Mouse (Mus musculus) limb, embryonic 14.5 days (tissue): ENCODE results near the gene Arhgap10. TPM values are rescaled to one million over a fixed set of nuclear protein-coding genes. Genes with fewer than 3 reads are reported as not detected.

Experiments used
- ATAC-seq: fragments of 200-750 bp; cut with Nextera tagmentation; 2 replicates; pipeline ENCODE4 v1.8.0; 2017; ENCODE audit warnings: low read depth, moderate number of reproducible peaks, moderate TSS enrichment; ENCODE audit not compliant: low FRiP score
- DNase-seq: peaks from one replicate; pipeline ENCODE4 v3.0.0-alpha.2; 2015; ENCODE audit warnings: low spot score
- H3K27ac ChIP-seq: fragments of 300-500 bp; sonication (generic); replicated peaks from 2 replicates; pipeline ENCODE4 v1.5.1; 2014; ENCODE audit warnings: low read depth, mild to moderate bottlenecking, low read length, moderate library complexity, mixed read lengths
- H3K27me3 ChIP-seq: fragments of 300-500 bp; sonication (generic); 2 replicates; pipeline ENCODE4 v1.6.1; 2014; ENCODE audit warnings: low read length, mixed read lengths; ENCODE audit not compliant: control insufficient read depth, insufficient read depth
- H3K36me3 ChIP-seq: fragments of 300-500 bp; sonication (generic); 2 replicates; pipeline ENCODE4 v1.6.1; 2014; ENCODE audit warnings: mild to moderate bottlenecking, low read length, moderate library complexity, mixed read lengths; ENCODE audit not compliant: control insufficient read depth, insufficient read depth
- H3K4me1 ChIP-seq: fragments of 300-500 bp; sonication (generic); 2 replicates; pipeline ENCODE4 v1.6.1; 2014; ENCODE audit warnings: antibody characterized with exemption, low read length, mixed read lengths; ENCODE audit not compliant: control insufficient read depth, insufficient read depth
- H3K4me2 ChIP-seq: fragments of 300-500 bp; sonication (generic); replicated peaks from 2 replicates; pipeline ENCODE4 v1.6.1; 2014; ENCODE audit warnings: low read depth, mild to moderate bottlenecking, low read length, moderate library complexity; ENCODE audit not compliant: severe bottlenecking
- H3K4me3 ChIP-seq: fragments of 300-500 bp; sonication (generic); replicated peaks from 2 replicates; pipeline ENCODE4 v1.5.1; 2014; ENCODE audit warnings: low read length
- H3K9ac ChIP-seq: fragments of 300-500 bp; sonication (generic); 2 replicates; pipeline ENCODE4 v1.6.1; 2014; ENCODE audit warnings: mild to moderate bottlenecking, low read depth, low read length, moderate library complexity; ENCODE audit not compliant: severe bottlenecking
- H3K9me3 ChIP-seq: fragments of 300-500 bp; sonication (generic); 2 replicates; pipeline ENCODE4 v1.6.1; 2016; ENCODE audit warnings: low read length; ENCODE audit not compliant: control insufficient read depth
- POLR2A ChIP-seq: fragments of 200-500 bp; IDR thresholded peaks from 2 replicates; pipeline ENCODE4 v1.8.0; 2012; ENCODE audit warnings: inconsistent platforms, mild to moderate bottlenecking, moderate library complexity, borderline replicate concordance; ENCODE audit not compliant: insufficient read depth, insufficient read length; ENCODE audit errors: extremely low read depth
- WGBS: fragments of 180-500 bp; shearing (Covaris S2); extraction: QIAGEN DNeasy Blood & Tissue Kit; methylation state at CpG from one replicate; pipeline ENCODE4 v1.1.7; 2014; 5-methylcytosine and 5-hydroxymethylcytosine counted together
- polyA plus RNA-seq, 2 experiments: library from polyadenylated mRNA; depleted of rRNA in 1 of 2; stranded (reverse) in 1 of 2; unstranded in 1 of 2; fragments of >200 nt; fragmentation: Nextera tagmentation in 1 of 2; extraction: Ambion mirVana in 1 of 2; gene quantifications; 2 replicates each; pipeline versions ENCODE4 v1.2.1 to v1.2.3; 2012 to 2014

Arhgap10 gene
- polyA plus RNA-seq, 2 experiments, result 25.1 to 29.3 TPM

- H3K9me3 ChIP-seq, result peaks cover 29% of the 10 kb centered on the region
- no peak overlapping the region for H3K27ac ChIP-seq
- no peak overlapping the region for H3K9ac ChIP-seq
- DNase-seq (no peak), ATAC-seq (no peak)
- no peak overlapping the region for H3K4me3 ChIP-seq
- no peaks in the 10 kb centered on the region for H3K4me1 ChIP-seq
- H3K36me3 ChIP-seq, result peaks cover 28% of the 10 kb centered on the region
- no peaks in the 10 kb centered on the region for H3K27me3 ChIP-seq
- 87% methylated on average over 21 of the region's 21 CpGs for WGBS
- TF ChIP-seq POLR2A, result no peak
- H3K4me2 ChIP-seq, result no peak overlapping the region
Measured at GRCm38 (mm10) chr8:77451466-77452382, 66.0 kb downstream of the Arhgap10 start.

- Histone ChIP-seq H3K9ac (no peak overlapping the region), H3K4me2 (no peak overlapping the region), H3K4me3 (no peak overlapping the region), H3K9me3 (peaks cover 34% of the 10 kb centered on the region), H3K36me3 (peaks cover 28% of the 10 kb centered on the region), H3K4me1 (no peaks in the 10 kb centered on the region), H3K27ac (no peak overlapping the region), H3K27me3 (no peaks in the 10 kb centered on the region)
- WGBS, result 94% methylated on average over 5 of the region's 5 CpGs
- no peak for TF ChIP-seq POLR2A
- no peak for ATAC-seq
- no peak for DNase-seq
Measured at GRCm38 (mm10) chr8:77451052-77451451, 66.7 kb downstream of the Arhgap10 start.

- Histone ChIP-seq H3K4me3 (no peak overlapping the region), H3K36me3 (peaks cover 28% of the 10 kb centered on the region), H3K27ac (no peak overlapping the region), H3K4me2 (no peak overlapping the region), H3K9me3 (peaks cover 34% of the 10 kb centered on the region), H3K9ac (no peak overlapping the region), H3K4me1 (no peaks in the 10 kb centered on the region), H3K27me3 (no peaks in the 10 kb centered on the region)
- ATAC-seq (no peak), DNase-seq (no peak)
- TF ChIP-seq POLR2A, result no peak
- 82% methylated on average over 12 of the region's 12 CpGs for WGBS
Measured at GRCm38 (mm10) chr8:77446294-77446693, 71.5 kb downstream of the Arhgap10 start.

GRCm38 (mm10) chr8:77445642-77446041 lies 72.1 kb downstream of the Arhgap10 start:
- Histone ChIP-seq H3K4me1 (no peaks in the 10 kb centered on the region), H3K9me3 (peaks cover 34% of the 10 kb centered on the region), H3K9ac (no peak overlapping the region), H3K36me3 (peaks cover 26% of the 10 kb centered on the region), H3K27ac (no peak overlapping the region), H3K4me3 (no peak overlapping the region), H3K27me3 (no peaks in the 10 kb centered on the region), H3K4me2 (no peak overlapping the region)
- TF ChIP-seq POLR2A, result no peak
- no peak for ATAC-seq
- DNase-seq, result no peak
- WGBS, result 66% methylated on average over 3 of the region's 3 CpGs

GRCm38 (mm10) chr8:77444166-77444870 lies 73.4 kb downstream of the Arhgap10 start:
- no peak for ATAC-seq
- no peak for TF ChIP-seq POLR2A
- Histone ChIP-seq H3K9me3 (peaks cover 23% of the 10 kb centered on the region), H3K4me2 (no peak overlapping the region), H3K36me3 (peaks cover 13% of the 10 kb centered on the region), H3K4me1 (no peaks in the 10 kb centered on the region), H3K4me3 (no peak overlapping the region), H3K9ac (no peak overlapping the region), H3K27ac (no peak overlapping the region), H3K27me3 (no peaks in the 10 kb centered on the region)
- WGBS, result 81% methylated on average over 10 of the region's 10 CpGs
- no peak for DNase-seq
